Mouse (Mus musculus) thymus, adult 18-20 months (tissue): Measurements from ENCODE around the gene Tspan14.

Experiments used
- DNase-seq, 2 experiments: peaks; one replicate each; pipeline ENCODE4 v3.0.0; 2022; ENCODE audit warnings: mixed read lengths in 2 of 2

Gene Tspan14

GRCm38 (mm10) chr14:40949730-40950614 lies 16.6 kb downstream of the Tspan14 start:
- no peak for DNase-seq

- DNase-seq, result no peak
Observed at GRCm38 (mm10) chr14:40949047-40949446, 17.6 kb downstream of the Tspan14 start.

- no peak for DNase-seq
Observed at GRCm38 (mm10) chr14:40948522-40948921, 18.1 kb downstream of the Tspan14 start.

- DNase-seq, result peak; percentile 58 to 68
Observed at GRCm38 (mm10) chr14:40947431-40948394, 18.9 kb downstream of the Tspan14 start.

- DNase-seq, result no peak
Observed at GRCm38 (mm10) chr14:40943802-40944201, 22.8 kb downstream of the Tspan14 start.

- DNase-seq, result no peak
Observed at GRCm38 (mm10) chr14:40942429-40942828, 24.2 kb downstream of the Tspan14 start.

- no peak for DNase-seq
Observed at GRCm38 (mm10) chr14:40938380-40938987, 28.1 kb downstream of the Tspan14 start.

GRCm38 (mm10) chr14:40937052-40937451 lies 29.6 kb downstream of the Tspan14 start:
- no peak for DNase-seq

GRCm38 (mm10) chr14:40935481-40935880 lies 31.1 kb downstream of the Tspan14 start:
- no peak for DNase-seq

GRCm38 (mm10) chr14:40935054-40935453 lies 31.6 kb downstream of the Tspan14 start:
- no peak for DNase-seq

- no peak for DNase-seq
Observed at GRCm38 (mm10) chr14:40933328-40933727, 33.3 kb downstream of the Tspan14 start.

- no peak for DNase-seq
Observed at GRCm38 (mm10) chr14:40932225-40932624, 34.4 kb downstream of the Tspan14 start.

- DNase-seq, result no peak
Observed at GRCm38 (mm10) chr14:40931115-40931829, 35.3 kb downstream of the Tspan14 start.

- DNase-seq, result no peak
Observed at GRCm38 (mm10) chr14:40929943-40930342, 36.7 kb downstream of the Tspan14 start.

- DNase-seq, result no peak
Observed at GRCm38 (mm10) chr14:40928897-40929296, 37.7 kb downstream of the Tspan14 start.

- peak in 1 of 2 experiments; percentile 23 for DNase-seq
Observed at GRCm38 (mm10) chr14:40927041-40927440, 39.6 kb downstream of the Tspan14 start.

GRCm38 (mm10) chr14:40924378-40925113 lies 42.1 kb downstream of the Tspan14 start:
- no peak for DNase-seq

GRCm38 (mm10) chr14:40921241-40921640 lies 45.4 kb downstream of the Tspan14 start:
- DNase-seq, result no peak

- no peak for DNase-seq
Observed at GRCm38 (mm10) chr14:40919521-40919920, 47.1 kb downstream of the Tspan14 start.

GRCm38 (mm10) chr14:40918477-40918876 lies 48.1 kb downstream of the Tspan14 start:
- DNase-seq, result no peak

- DNase-seq, result peak; percentile 71 to 74
Observed at GRCm38 (mm10) chr14:40917632-40918031, 49.0 kb downstream of the Tspan14 start.
